Mouse (Mus musculus) spleen, postnatal 4 days (tissue): ENCODE results near the gene Mink1.
A peak's percentile ranks its signal among the peaks of the same experiment; 100 is the strongest.

ENCODE experiments used
- DNase-seq, 2 experiments: peaks; one replicate each; pipeline ENCODE4 v3.0.0; 2022; ENCODE audit warnings: low spot score in 2 of 2

Gene Mink1

DNA sequence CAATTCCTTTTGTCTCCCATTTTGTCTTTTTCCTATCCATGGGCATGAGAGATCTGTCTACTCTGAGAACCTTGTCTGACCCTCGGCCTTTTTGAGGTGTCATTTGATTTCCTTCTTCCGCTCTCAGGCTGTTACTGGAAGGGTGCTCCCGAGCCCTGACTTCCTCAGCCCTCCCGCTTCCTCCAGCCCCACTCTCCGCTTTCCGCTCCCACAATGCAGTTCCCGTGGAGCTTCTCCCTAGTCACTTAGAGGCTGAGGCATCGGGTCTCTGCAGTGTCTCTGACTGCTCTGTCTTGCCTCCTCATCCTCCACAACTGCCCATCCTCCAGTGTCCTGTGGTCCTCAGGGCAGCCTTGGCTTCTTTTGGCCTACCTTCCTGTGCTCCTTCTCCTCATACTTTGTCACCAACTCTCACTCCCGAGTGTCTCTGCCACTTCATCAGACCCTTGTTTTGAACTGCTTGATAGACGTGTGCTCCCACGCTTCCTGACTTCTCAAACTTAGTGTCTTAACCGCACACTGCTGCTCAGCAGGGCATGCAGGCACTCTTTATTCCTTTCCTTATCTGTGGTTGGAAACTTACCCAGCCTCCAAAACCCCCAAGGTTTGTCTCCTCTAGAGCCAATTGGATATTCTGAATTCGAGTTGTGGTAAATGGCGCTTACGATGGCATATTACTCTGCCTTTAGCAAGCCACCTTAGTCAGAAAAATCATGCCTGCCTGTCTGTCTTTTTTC, 31.7 kb downstream of the Mink1 start:
- no peak for DNase-seq

DNA sequence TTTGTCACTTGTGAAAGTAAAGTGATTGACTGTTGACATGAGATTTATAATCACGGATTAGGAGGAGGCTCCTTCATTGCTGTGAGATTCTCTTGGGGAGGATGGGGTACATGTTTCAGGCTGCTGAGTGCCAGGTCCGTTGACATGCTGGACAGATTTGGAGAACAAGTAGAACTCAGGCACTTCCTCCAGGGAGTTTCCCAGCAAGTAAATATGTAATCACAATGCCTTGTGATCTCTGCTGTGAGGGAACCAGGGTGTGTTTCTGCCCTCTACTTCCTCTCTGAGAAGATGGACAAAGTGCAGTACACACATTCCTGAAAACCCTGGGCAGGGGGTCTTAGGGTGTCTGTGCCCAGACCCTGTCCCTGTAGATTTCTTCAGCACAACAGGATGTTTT, 33.0 kb downstream of the Mink1 start:
- DNase-seq = no peak

- no peak for DNase-seq
Measured at GRCm38 (mm10) chr11:70596094-70596493, 33.4 kb downstream of the Mink1 start.

GRCm38 (mm10) chr11:70597301-70597700, 34.6 kb downstream of the Mink1 start:
- DNase-seq = no peak

- no peak for DNase-seq
Measured at GRCm38 (mm10) chr11:70598451-70598953, 35.8 kb downstream of the Mink1 start.

- peak; percentile 64 to 84 for DNase-seq
Measured at GRCm38 (mm10) chr11:70605024-70605566, 42.4 kb downstream of the Mink1 start.

DNA sequence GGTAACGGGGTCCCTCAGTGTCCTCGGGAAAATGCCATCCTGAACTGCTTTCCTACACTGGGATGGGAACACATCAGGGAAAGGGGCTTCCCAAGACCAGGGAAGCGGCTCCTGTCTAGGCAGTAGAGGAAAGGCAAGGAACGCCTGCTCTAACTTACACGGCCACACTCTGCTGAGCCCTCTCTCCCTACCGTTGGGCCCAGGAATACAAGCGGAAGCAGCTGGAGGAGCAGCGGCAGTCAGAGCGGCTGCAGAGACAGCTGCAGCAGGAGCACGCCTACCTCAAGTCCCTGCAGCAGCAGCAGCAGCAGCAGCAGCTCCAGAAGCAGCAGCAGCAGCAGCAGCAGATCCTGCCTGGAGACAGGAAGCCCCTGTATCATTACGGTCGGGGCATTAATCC, 44.0 kb downstream of the Mink1 start:
- DNase-seq = peak in 1 of 2 experiments; percentile 57

DNA sequence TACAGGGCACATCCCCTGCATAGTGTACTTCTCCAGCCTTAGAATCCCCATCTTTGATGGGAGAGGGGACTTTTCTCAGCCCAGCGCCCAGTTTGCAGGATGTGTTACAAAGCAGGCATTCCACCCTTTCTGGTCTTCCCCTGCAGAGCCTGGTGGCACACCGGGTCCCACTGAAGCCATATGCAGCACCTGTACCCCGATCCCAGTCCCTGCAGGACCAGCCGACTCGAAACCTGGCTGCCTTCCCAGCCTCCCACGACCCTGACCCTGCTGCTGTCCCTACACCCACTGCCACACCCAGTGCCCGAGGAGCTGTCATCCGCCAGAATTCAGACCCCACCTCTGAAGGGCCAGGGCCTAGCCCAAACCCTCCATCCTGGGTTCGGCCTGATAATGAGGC, 44.9 kb downstream of the Mink1 start:
- no peak for DNase-seq

- DNase-seq = peak; percentile 35 to 79
Measured at GRCm38 (mm10) chr11:70608381-70609066, 45.8 kb downstream of the Mink1 start.

GRCm38 (mm10) chr11:70610752-70611151, 48.1 kb downstream of the Mink1 start:
- DNase-seq = no peak

- no peak for DNase-seq
Measured at GRCm38 (mm10) chr11:70612505-70612904, 49.8 kb downstream of the Mink1 start.

- peak; percentile 68 to 82 for DNase-seq
Measured at GRCm38 (mm10) chr11:70615074-70615473, 52.4 kb downstream of the Mink1 start.

- DNase-seq = peak in 1 of 2 experiments; percentile 68
Measured at GRCm38 (mm10) chr11:70615516-70616093, 52.9 kb downstream of the Mink1 start, which contains the start of gene 4930544D05Rik. 4930544D05Rik (plus strand) TSS chr11:70615848.

DNA sequence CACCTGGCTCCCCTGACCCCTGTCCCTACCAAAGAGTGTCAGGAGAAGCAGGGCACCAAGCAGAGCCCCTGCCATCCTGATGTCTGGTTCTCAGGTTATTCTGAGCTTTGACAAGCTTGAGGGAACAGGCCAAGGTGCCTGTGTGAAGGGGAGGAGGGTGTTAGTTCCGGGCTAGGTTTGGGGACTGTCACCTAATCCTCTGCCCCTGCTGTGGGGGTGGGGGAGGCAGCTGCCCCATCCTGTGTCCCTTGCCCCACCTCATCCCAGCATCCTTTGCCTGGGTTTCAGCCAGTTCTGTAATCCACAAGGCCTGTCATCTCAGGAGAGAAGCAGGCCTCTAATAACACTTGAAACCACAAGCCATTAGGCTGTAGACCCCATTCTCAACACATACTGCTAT, 56.4 kb downstream of the Mink1 start, which contains the start of gene Chrne:
TSS of gene Chrne (minus strand) at position 116 of the 400 bp plus-strand sequence.
- no peak for DNase-seq

DNA sequence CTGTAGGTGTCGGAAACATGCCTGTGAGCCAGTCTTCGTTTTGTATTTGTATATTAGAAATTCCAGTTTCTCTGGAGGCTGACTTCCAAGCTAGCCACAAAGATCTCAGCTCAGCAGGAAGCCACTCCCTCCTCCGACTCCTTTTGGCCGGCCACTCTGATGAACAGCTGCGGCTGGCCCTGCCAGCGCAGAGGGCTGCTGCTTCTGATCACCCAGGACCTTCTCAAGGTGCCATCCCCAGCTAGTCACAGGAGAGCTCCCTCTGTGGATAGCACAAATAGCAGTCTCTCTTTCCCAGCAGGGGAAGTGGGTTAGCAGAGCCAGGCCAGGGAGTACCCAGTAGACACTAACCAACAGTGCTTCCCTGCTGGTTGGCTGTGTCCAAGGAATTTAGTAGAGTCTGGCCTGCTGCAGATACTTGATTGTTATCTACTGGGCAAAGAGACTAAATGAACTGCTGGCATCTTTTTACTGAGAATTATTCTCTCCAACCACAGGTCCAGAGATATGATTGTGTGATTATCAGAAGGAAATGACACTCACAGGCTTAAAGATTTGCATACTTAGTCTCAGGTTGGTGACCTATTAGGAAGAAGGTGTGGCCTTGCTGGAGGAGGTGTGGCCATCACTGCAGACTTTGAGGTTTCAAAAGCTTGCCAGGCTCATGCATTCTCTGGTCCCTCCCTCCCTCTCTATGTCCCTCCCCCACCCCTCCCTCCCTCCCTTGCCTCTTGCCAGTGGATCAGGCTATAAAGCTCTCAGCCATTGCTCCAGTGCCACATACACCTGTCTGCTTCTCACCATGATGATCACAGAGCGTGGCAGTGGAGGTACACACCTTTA, 59.5 kb downstream of the Mink1 start:
- DNase-seq = no peak

- no peak for DNase-seq
Measured at GRCm38 (mm10) chr11:70623053-70623742, 60.5 kb downstream of the Mink1 start.

DNA sequence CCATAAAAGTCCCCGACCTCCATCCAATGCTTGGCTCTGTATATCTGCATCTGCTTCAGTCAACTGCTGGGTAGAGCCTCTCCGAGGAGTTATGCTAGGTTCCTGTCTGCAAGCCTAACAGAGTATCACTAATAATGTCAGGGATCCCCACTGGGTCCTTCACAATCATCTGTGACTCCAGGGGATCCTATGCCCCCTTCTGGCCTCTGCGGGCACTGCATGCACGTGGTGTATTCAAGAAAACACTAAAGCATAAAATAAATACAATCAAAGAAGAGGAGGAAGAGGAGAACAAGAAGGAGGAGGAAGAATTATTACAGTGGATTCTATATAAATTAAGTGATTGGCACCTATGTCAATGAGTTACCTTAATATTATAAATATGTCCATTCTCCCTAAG, 62.8 kb downstream of the Mink1 start:
- peak; percentile 62 to 84 for DNase-seq

DNA sequence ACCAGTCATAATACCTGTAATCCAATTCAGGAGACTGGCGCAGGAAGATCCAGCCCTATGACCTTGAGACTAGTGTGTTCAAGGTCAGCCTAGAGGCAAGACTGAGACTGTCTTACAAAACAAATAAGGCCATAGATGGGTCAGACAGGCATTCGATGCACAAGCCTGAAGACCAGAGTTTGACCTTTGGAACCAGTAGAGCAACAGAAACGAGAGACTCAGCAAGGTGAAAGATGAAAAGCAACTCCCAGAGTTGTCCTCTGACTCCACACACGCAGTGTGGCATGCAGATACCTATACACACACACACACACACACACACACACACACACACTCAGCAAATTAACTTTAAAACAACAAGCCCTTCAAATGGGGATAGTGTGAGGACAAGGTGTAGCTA, 64.2 kb downstream of the Mink1 start:
- no peak for DNase-seq

DNA sequence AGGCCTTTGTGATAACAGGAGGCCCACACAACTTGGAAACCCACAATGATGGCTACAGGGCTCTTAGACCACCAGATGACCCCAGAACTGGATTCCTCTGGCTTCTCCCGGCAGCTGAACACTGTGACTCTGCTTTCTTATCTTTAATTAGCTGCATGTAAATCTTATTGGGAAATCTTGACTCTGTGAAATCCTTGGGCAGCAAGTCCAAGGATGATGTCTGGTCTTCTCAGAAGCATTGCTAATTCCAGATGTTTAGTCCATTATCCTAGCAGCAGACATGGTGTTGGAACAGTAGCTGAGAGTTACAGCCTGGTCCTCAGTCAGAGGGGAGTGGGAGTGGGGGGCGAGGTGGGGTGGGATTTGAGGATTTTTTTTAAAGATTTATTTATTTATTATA, 65.8 kb downstream of the Mink1 start:
- no peak for DNase-seq

- DNase-seq = peak in 1 of 2 experiments; percentile 61
Measured at GRCm38 (mm10) chr11:70629557-70629956, 66.9 kb downstream of the Mink1 start.

DNA sequence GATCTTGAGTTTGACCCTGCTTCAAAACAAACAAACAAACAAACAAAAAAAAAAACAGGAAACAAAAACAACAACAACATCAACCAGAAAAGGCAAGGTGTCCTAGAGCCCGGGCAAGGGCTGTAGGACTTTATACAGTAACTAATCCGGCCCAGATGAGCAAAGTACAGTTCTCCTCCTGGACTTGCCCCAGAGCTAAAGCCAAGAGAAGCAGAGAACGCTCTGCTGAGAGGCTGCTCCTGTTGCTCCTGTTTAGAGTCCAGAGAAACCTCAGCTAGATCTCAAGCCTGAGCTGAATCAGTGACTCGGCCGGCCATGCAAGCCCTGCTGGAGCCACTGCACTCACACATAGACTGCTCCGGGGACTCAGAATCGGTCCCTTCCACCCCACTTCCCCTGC, 67.4 kb downstream of the Mink1 start:
- no peak for DNase-seq
